Comparison of ENCODE assay signal across 9 mouse cellular contexts in genomic region chr1:52100496-52100895, GRCm38 (mm10). TPM values are rescaled to one million over a fixed set of nuclear protein-coding genes. Genes with fewer than 3 reads are reported as not detected.
DNase-seq lines count a peak whose midpoint lies in the region; ATAC-seq and TF ChIP-seq lines count a peak whose summit lies in the region.
"Had no signal": no experiment of that assay in that cellular context is flagged by ENCODE, and none has a peak within 500 bp of the region (broad histone marks: within the 10 kb centered on the region; RNA-seq: fewer than 3 reads in every experiment).

No protein-coding gene starts in this region.

- ATAC-seq in heart, embryonic 11.5 days (replicated peaks; ENCODE audit: insufficient number of reproducible peaks, low FRiP score, low TSS enrichment), result no peak
- ATAC-seq in CD4-positive, CD25-positive, alpha-beta regulatory T cell, adult 4 months, result peak; percentile 98
- ATAC-seq in erythroblast, adult 5-6 weeks (replicated peaks; ENCODE audit: low FRiP score, poor library complexity, severe bottlenecking), result peak; percentile 58
- ATAC-seq: forebrain, embryonic 15.5 days had no signal

- 67% methylated on average over 6 of the region's 6 CpGs for WGBS in heart, adult 2 months
- 67% methylated on average over 6 of the region's 6 CpGs for WGBS in heart, embryonic 11.5 days (ENCODE audit: insufficient replicate concordance)

- intact Hi-C loops in heart, adult 2 months (cut with DNase I), result no loop called here

- DNase-seq in heart, adult 2 months, result no peak
- DNase-seq in spleen, adult 18-20 months, result peak; percentile 27 to 46
- no peak for DNase-seq in urinary bladder, postnatal 25 days (ENCODE audit: low spot score)
- DNase-seq in cerebellum, postnatal 10 days, result no peak
- DNase-seq in urinary bladder, adult 2 months (ENCODE audit: low spot score), result no peak

- no peak overlapping the region for H3K27ac ChIP-seq in heart, adult 2 months
- no peak overlapping the region for H3K27ac ChIP-seq in heart, embryonic 11.5 days (ENCODE audit: low read depth, low read length)
- H3K27ac ChIP-seq: forebrain, embryonic 15.5 days had no signal

- TF ChIP-seq EP300 in heart, adult 2 months (IDR thresholded peaks at IDR 0.05; ENCODE audit: insufficient read depth, low read depth, low read length), result no peak

- H3K4me2 ChIP-seq in heart, embryonic 11.5 days, result no peak overlapping the region
- H3K4me2 ChIP-seq: forebrain, embryonic 15.5 days had no signal

- no peaks in the 10 kb centered on the region for H3K36me3 ChIP-seq in heart, adult 2 months (ENCODE audit: control insufficient read depth, insufficient read depth, low read length)
- H3K36me3 ChIP-seq in heart, embryonic 11.5 days (ENCODE audit: control insufficient read depth, insufficient read depth, low read length), result no peaks in the 10 kb centered on the region
- H3K36me3 ChIP-seq: forebrain, embryonic 15.5 days had no signal

- peak; percentile 54 for TF ChIP-seq CTCF in heart, adult 2 months (IDR thresholded peaks at IDR 0.05)

- H3K9me3 ChIP-seq in heart, embryonic 11.5 days (replicated peaks; ENCODE audit: control insufficient read depth, low read length), result no peaks in the 10 kb centered on the region
- H3K9me3 ChIP-seq: forebrain, embryonic 15.5 days had no signal

- H3K4me1 ChIP-seq in heart, adult 2 months (ENCODE audit: control insufficient read depth, insufficient read depth, low read length), result no peaks in the 10 kb centered on the region
- H3K4me1 ChIP-seq in heart, embryonic 11.5 days (ENCODE audit: control insufficient read depth, insufficient read depth, low read length), result no peaks in the 10 kb centered on the region
- H3K4me1 ChIP-seq: forebrain, embryonic 15.5 days had no signal

- H3K79me2 ChIP-seq in heart, adult 2 months (replicated peaks; ENCODE audit: control insufficient read depth, insufficient read depth, low read length), result no peaks in the 10 kb centered on the region

- no peak overlapping the region for H3K9ac ChIP-seq in heart, adult 2 months (ENCODE audit: low read depth, low read length)
- no peak overlapping the region for H3K9ac ChIP-seq in heart, embryonic 11.5 days (ENCODE audit: low read depth, low read length)
- H3K9ac ChIP-seq: forebrain, embryonic 15.5 days had no signal

- no peaks in the 10 kb centered on the region for H3K27me3 ChIP-seq in heart, adult 2 months (ENCODE audit: control insufficient read depth, insufficient read depth, low read length)
- H3K27me3 ChIP-seq in heart, embryonic 11.5 days (ENCODE audit: control insufficient read depth, insufficient read depth, low read length), result no peaks in the 10 kb centered on the region
- H3K27me3 ChIP-seq: forebrain, embryonic 15.5 days had no signal

- TF ChIP-seq POLR2A in heart, adult 2 months (IDR thresholded peaks at IDR 0.05; ENCODE audit: insufficient read depth, low read depth, low read length), result no peak

- no peak overlapping the region for H3K4me3 ChIP-seq in heart, adult 2 months
- H3K4me3 ChIP-seq in heart, embryonic 11.5 days (ENCODE audit: low read depth, low read length), result no peak overlapping the region
- H3K4me3 ChIP-seq: forebrain, embryonic 15.5 days had no signal

RNA-seq across cellular contexts. Expression of gene Stat1, which starts 18.7 kb away (rescaled TPM):
- 10 to 100 TPM; 27.7 to 30.6 TPM for total RNA-seq in heart, adult 2 months (2021)
- 24.1 and 29.8 TPM in 2 replicates for polyA plus RNA-seq in heart, adult 2 months (2012; rRNA removed)
- polyA plus RNA-seq in heart, embryonic 11.5 days (2014; fragmentation: Nextera tagmentation; extraction: Ambion mirVana), result 28.5 and 31.2 TPM in 2 replicates
- polyA plus RNA-seq in CD4-positive, CD25-positive, alpha-beta regulatory T cell, adult 4 months (2017; shearing (Covaris generic)), result 1,000 to 10,000 TPM in 1 of 2 experiments, 100 to 1,000 TPM in 1; 971 to 1,303 TPM
- 75.7 and 84.2 TPM in 2 replicates for total RNA-seq in erythroblast, adult 5-6 weeks (2015; ENCODE audit: low replicate concordance)
- total RNA-seq in erythroblast, adult 5-6 weeks (2017; ENCODE audit: low replicate concordance), result 89.5 and 98.0 TPM in 2 replicates
- 48.7 and 93.5 TPM in 2 replicates for polyA plus RNA-seq in urinary bladder, adult 2 months (2012; rRNA removed)

Comparison
In these comparisons a context has a peak if more than half of its experiments do, and no peak if none do; other contexts are left out.
1. DNase-seq: peak in spleen, adult 18-20 months (2 of 2); none in heart, adult 2 months (0 of 2), urinary bladder, postnatal 25 days (single experiment), cerebellum, postnatal 10 days (0 of 2) and urinary bladder, adult 2 months (single experiment).
2. RNA of gene Stat1, which starts 18.7 kb away (polyA plus RNA-seq): 971 to 1,303 TPM in CD4-positive, CD25-positive, alpha-beta regulatory T cell, adult 4 months; 48.7 to 93.5 TPM in urinary bladder, adult 2 months, 28.5 to 31.2 TPM in heart, embryonic 11.5 days and 24.1 to 29.8 TPM in heart, adult 2 months; every median in the first group is over 10 times any median in the second.